In genomic region chr6:47454575-47455571, GRCm38 (mm10) we compare ENCODE assay signal across 7 mouse cellular contexts. TPM values are rescaled to one million over a fixed set of nuclear protein-coding genes. Genes with fewer than 3 reads are reported as not detected.
DNase-seq lines count a peak whose midpoint lies in the region; ATAC-seq lines count a peak whose summit lies in the region.

No protein-coding gene starts in this region.

- H3K27me3 ChIP-seq in intestine, embryonic 15.5 days (replicated peaks) = no peaks in the 10 kb centered on the region
- no peaks in the 10 kb centered on the region for H3K27me3 ChIP-seq in limb, embryonic 10.5 days (ENCODE audit: low read depth, poor library complexity, severe bottlenecking)
- no peaks in the 10 kb centered on the region for H3K27me3 ChIP-seq in midbrain, embryonic 12.5 days

- H3K9me3 ChIP-seq in intestine, embryonic 15.5 days = no peaks in the 10 kb centered on the region
- H3K9me3 ChIP-seq in limb, embryonic 10.5 days (replicated peaks) = no peaks in the 10 kb centered on the region
- no peaks in the 10 kb centered on the region for H3K9me3 ChIP-seq in midbrain, embryonic 12.5 days

- H3K9ac ChIP-seq in intestine, embryonic 15.5 days = peak overlapping the region; percentile 100
- peak overlapping the region; percentile 99 for H3K9ac ChIP-seq in midbrain, embryonic 12.5 days (replicated peaks)

- ATAC-seq in intestine, embryonic 15.5 days = peak; percentile 86
- peak; percentile 84 for ATAC-seq in midbrain, embryonic 12.5 days (ENCODE audit: low FRiP score, low read depth)

- H3K4me3 ChIP-seq in intestine, embryonic 15.5 days (replicated peaks) = peak overlapping the region; percentile 96
- peak overlapping the region; percentile 91 for H3K4me3 ChIP-seq in limb, embryonic 10.5 days
- H3K4me3 ChIP-seq in midbrain, embryonic 12.5 days = peak overlapping the region; percentile 99

- no peaks in the 10 kb centered on the region; the same call in 1 of the 2 replicates for H3K4me1 ChIP-seq in intestine, embryonic 15.5 days (replicated peaks)
- H3K4me1 ChIP-seq in limb, embryonic 10.5 days = peaks cover 13% of the 10 kb centered on the region
- H3K4me1 ChIP-seq in midbrain, embryonic 12.5 days = peaks cover 31% of the 10 kb centered on the region

- H3K27ac ChIP-seq in intestine, embryonic 15.5 days = peak overlapping the region; percentile 98
- peak overlapping the region; percentile 99 for H3K27ac ChIP-seq in limb, embryonic 10.5 days
- H3K27ac ChIP-seq in midbrain, embryonic 12.5 days (replicated peaks) = peak overlapping the region; percentile 98

- peak overlapping the region; percentile 81 for H3K4me2 ChIP-seq in intestine, embryonic 15.5 days (replicated peaks)
- peak overlapping the region; percentile 84 for H3K4me2 ChIP-seq in midbrain, embryonic 12.5 days (replicated peaks)

- WGBS in intestine, embryonic 15.5 days = under 1% methylated on average over 75 of the region's 79 CpGs
- under 1% methylated on average over 78 of the region's 79 CpGs for WGBS in limb, embryonic 10.5 days
- WGBS in midbrain, embryonic 12.5 days = under 1% methylated on average over 79 of the region's 79 CpGs

- intact Hi-C loops in gastrocnemius, postnatal 36 days (cut with DNase I) = no loop called here

- no peaks in the 10 kb centered on the region for H3K36me3 ChIP-seq in intestine, embryonic 15.5 days
- no peaks in the 10 kb centered on the region for H3K36me3 ChIP-seq in limb, embryonic 10.5 days
- H3K36me3 ChIP-seq in midbrain, embryonic 12.5 days = no peaks in the 10 kb centered on the region

- peak; percentile 71 to 73 for DNase-seq in adrenal gland, adult 18-20 months (ENCODE audit: low spot score in 2 of 2)
- DNase-seq in embryo, embryonic 10.5 days (ENCODE audit: low spot score) = peak; percentile 81
- peak; percentile 55 to 63 for DNase-seq in gastrocnemius, postnatal 36 days
- DNase-seq in limb, embryonic 10.5 days (ENCODE audit: low spot score) = peak; percentile 86
- peak; percentile 38 for DNase-seq in skeletal muscle tissue, adult 2 months (ENCODE audit: low read depth, low spot score)

RNA-seq across cellular contexts. Expression of gene Cul1, which starts 1.7 kb away (rescaled TPM):
- 100 to 1,000 TPM; 102 TPM for total RNA-seq in adrenal gland, adult 18-20 months (2021)
- total RNA-seq in gastrocnemius, postnatal 36 days (2021) = 10 to 100 TPM; 53.3 to 62.7 TPM
- 103 and 116 TPM in 2 replicates for polyA plus RNA-seq in intestine, embryonic 15.5 days (2015; fragmentation: Nextera tagmentation; extraction: Ambion mirVana)
- 161 and 166 TPM in 2 replicates for polyA plus RNA-seq in limb, embryonic 10.5 days (2016; fragmentation: Nextera tagmentation; extraction: Ambion mirVana)
- 174 and 188 TPM in 2 replicates for polyA plus RNA-seq in midbrain, embryonic 12.5 days (2016; fragmentation: Nextera tagmentation; extraction: Ambion mirVana)

Comparison
In these comparisons a context has a peak if more than half of its experiments do, and no peak if none do; other contexts are left out.
1. Peak in every context shown above with its lines: DNase-seq, ATAC-seq, H3K4me3 ChIP-seq and H3K27ac ChIP-seq.